ENCODE assay signal across 8 mouse cellular contexts in the genomic region with DNA sequence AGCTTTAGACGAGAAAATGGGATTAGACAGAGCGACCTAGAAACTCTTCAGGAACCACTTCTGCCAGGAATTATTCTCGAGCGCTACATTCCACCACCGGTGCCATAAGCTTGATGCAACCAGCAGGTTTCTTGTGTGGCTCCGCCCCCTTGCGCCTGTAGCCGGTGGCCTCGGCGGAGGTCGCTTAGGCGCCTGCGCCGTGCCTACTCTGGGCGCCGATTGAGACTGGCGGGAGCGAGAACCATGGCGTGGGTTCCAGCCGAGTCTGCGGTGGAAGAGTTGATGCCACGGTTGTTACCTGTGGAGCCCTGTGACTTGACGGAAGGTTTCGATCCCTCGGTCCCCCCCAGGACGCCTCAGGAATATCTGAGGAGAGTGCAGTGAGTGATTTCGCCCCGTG. TPM values are rescaled to one million over a fixed set of nuclear protein-coding genes. Genes with fewer than 3 reads are reported as not detected.
A peak's percentile ranks its signal among the peaks of the same experiment; 100 is the strongest.
DNase-seq lines count a peak whose midpoint lies in the region; ATAC-seq and TF ChIP-seq lines count a peak whose summit lies in the region.

Gemin2 (plus strand) TSS at position 160 of the 400 bp plus-strand sequence.

- DNase-seq in ES-CJ7 (ENCODE audit: low read depth, low spot score): peak; percentile 95
- DNase-seq in cerebellum, adult 11 months: peak; percentile 89
- DNase-seq in heart, postnatal 36 days: peak; percentile 88 to 89
- DNase-seq in layer of hippocampus, adult 2 months (ENCODE audit: low spot score in 2 of 2): peak; percentile 88 to 90
- peak; percentile 95 for DNase-seq in lung, embryonic 14.5 days
- DNase-seq in thymus, adult 2 months: peak; percentile 91

- peak; percentile 87 for TF ChIP-seq POLR2A in olfactory bulb, adult 2 months (IDR thresholded peaks at IDR 0.05; ENCODE audit: insufficient read depth, low read depth, low read length)
- TF ChIP-seq POLR2A in thymus, adult 2 months (IDR thresholded peaks at IDR 0.05; ENCODE audit: control insufficient read depth, extremely low read depth, insufficient read depth, low read length, poor library complexity): peak; percentile 93

- peaks cover 7% of the 10 kb centered on the region for H3K36me3 ChIP-seq in forebrain, embryonic 15.5 days
- peaks cover 15% of the 10 kb centered on the region; the same call in 1 of the 2 replicates for H3K36me3 ChIP-seq in lung, embryonic 14.5 days (ENCODE audit: insufficient read depth)
- H3K36me3 ChIP-seq in thymus, adult 2 months (ENCODE audit: control insufficient read depth, insufficient read depth, low read length): peaks cover 6% of the 10 kb centered on the region

- peak within 1 kb of the TSS; percentile 83 for H3K27ac ChIP-seq in forebrain, embryonic 15.5 days (replicated peaks)
- peak within 1 kb of the TSS; percentile 85 for H3K27ac ChIP-seq in layer of hippocampus, adult 2 months
- H3K27ac ChIP-seq in lung, embryonic 14.5 days (ENCODE audit: low read depth): peak within 1 kb of the TSS; percentile 89
- H3K27ac ChIP-seq in olfactory bulb, adult 2 months (ENCODE audit: insufficient read depth, low read depth, low read length): 0 out of 2 replicates have a peak within 1 kb of the TSS, but pooled peaks have one; percentile 36
- H3K27ac ChIP-seq in thymus, adult 2 months (ENCODE audit: control insufficient read depth, insufficient read depth, low read length): no peak within 1 kb of the TSS; the same call in 1 of the 2 replicates

- H3K4me3 ChIP-seq in forebrain, embryonic 15.5 days: peak within 1 kb of the TSS; percentile 97
- peak within 1 kb of the TSS; percentile 80 for H3K4me3 ChIP-seq in layer of hippocampus, adult 2 months
- H3K4me3 ChIP-seq in lung, embryonic 14.5 days (ENCODE audit: low read depth, low read length): peak within 1 kb of the TSS; percentile 78
- H3K4me3 ChIP-seq in olfactory bulb, adult 2 months (ENCODE audit: insufficient read depth, low read depth, low read length): peak within 1 kb of the TSS; percentile 89
- peak within 1 kb of the TSS; percentile 83 for H3K4me3 ChIP-seq in thymus, adult 2 months (ENCODE audit: control insufficient read depth, insufficient read depth, low read length)

- H3K4me2 ChIP-seq in forebrain, embryonic 15.5 days (replicated peaks): peak within 1 kb of the TSS; percentile 59
- peak within 1 kb of the TSS; percentile 90 for H3K4me2 ChIP-seq in lung, embryonic 14.5 days

- no peaks in the 10 kb centered on the region for H3K9me3 ChIP-seq in forebrain, embryonic 15.5 days
- no peaks in the 10 kb centered on the region for H3K9me3 ChIP-seq in lung, embryonic 14.5 days (ENCODE audit: low read depth, low read length)

- H3K27me3 ChIP-seq in forebrain, embryonic 15.5 days: no peaks in the 10 kb centered on the region
- H3K27me3 ChIP-seq in lung, embryonic 14.5 days (ENCODE audit: insufficient read depth, low read length): no peaks in the 10 kb centered on the region
- no peaks in the 10 kb centered on the region for H3K27me3 ChIP-seq in thymus, adult 2 months (ENCODE audit: control insufficient read depth, insufficient read depth, low read length)

- intact Hi-C loops in heart, postnatal 36 days (cut with DNase I): loop anchor here (2.0 to 5.0 kb wide), 3 partner anchors 54 to 204 kb away; partner anchors contain the start of genes Fbxo33 and Pnn

- ATAC-seq in forebrain, embryonic 15.5 days (replicated peaks): peak; percentile 71
- ATAC-seq in lung, embryonic 14.5 days (ENCODE audit: insufficient read depth): peak; percentile 67

- peaks cover 35% of the 10 kb centered on the region for H3K4me1 ChIP-seq in forebrain, embryonic 15.5 days
- peaks cover 14% of the 10 kb centered on the region; the same call in 1 of the 2 replicates for H3K4me1 ChIP-seq in lung, embryonic 14.5 days (ENCODE audit: insufficient read depth)
- H3K4me1 ChIP-seq in olfactory bulb, adult 2 months (ENCODE audit: control insufficient read depth, insufficient read depth, low read length): 0 out of 2 replicates have a peak, but pooled peaks cover 5% of the 10 kb centered on the region
- H3K4me1 ChIP-seq in thymus, adult 2 months (replicated peaks; ENCODE audit: control insufficient read depth, insufficient read depth, low read length): no peaks in the 10 kb centered on the region

- TF ChIP-seq CTCF in layer of hippocampus, adult 2 months (conservative IDR thresholded peaks at IDR 0.05): peak; percentile 45
- TF ChIP-seq CTCF in lung, embryonic 14.5 days (IDR thresholded peaks at IDR 0.05; ENCODE audit: low read depth): peak; percentile 37
- peak; percentile 7; the same call in 1 of the 2 replicates for TF ChIP-seq CTCF in olfactory bulb, adult 2 months (IDR thresholded peaks at IDR 0.05; ENCODE audit: insufficient read depth, low read depth, low read length)
- TF ChIP-seq CTCF in thymus, adult 2 months (IDR thresholded peaks at IDR 0.05; ENCODE audit: borderline replicate concordance, control insufficient read depth, extremely low read depth, insufficient read depth, low read length, poor library complexity): peak; percentile 59; the same call in 1 of the 2 replicates

- H3K9ac ChIP-seq in forebrain, embryonic 15.5 days (replicated peaks): peak within 1 kb of the TSS; percentile 56
- peak within 1 kb of the TSS; percentile 74 for H3K9ac ChIP-seq in lung, embryonic 14.5 days

- WGBS in forebrain, embryonic 15.5 days: 0% methylated on average over 28 of the region's 28 CpGs
- WGBS in lung, embryonic 14.5 days: under 1% methylated on average over 28 of the region's 28 CpGs
- under 1% methylated on average over 28 of the region's 28 CpGs for WGBS in olfactory bulb, adult 2 months
- under 1% methylated on average over 28 of the region's 28 CpGs for WGBS in thymus, adult 2 months

RNA-seq across cellular contexts. Expression of gene Gemin2, which starts in this region (rescaled TPM):
- polyA plus RNA-seq in forebrain, embryonic 15.5 days (2015; fragmentation: Nextera tagmentation; extraction: Ambion mirVana): 15.7 TPM in 2 replicates
- total RNA-seq in heart, postnatal 36 days (2021): 1 to 10 TPM; 6.2 to 6.5 TPM
- 10 to 100 TPM in 1 of 2 experiments, 1 to 10 TPM in 1; 9.2 to 10.9 TPM for total RNA-seq in layer of hippocampus, adult 2 months (2021)
- 27.4 and 27.7 TPM in 2 replicates for polyA plus RNA-seq in lung, embryonic 14.5 days (2014; fragmentation: Nextera tagmentation; extraction: Ambion mirVana)
- polyA plus RNA-seq in olfactory bulb, adult 2 months (2012; ENCODE audit: insufficient read depth, insufficient read length, low replicate concordance, missing spikeins): not detected in 2 replicates
- polyA plus RNA-seq in thymus, adult 2 months (2012; rRNA removed): 5.2 and 5.9 TPM in 2 replicates

Comparison
In these comparisons a context has a peak if more than half of its experiments do, and no peak if none do; other contexts are left out.
1. CTCF ChIP-seq: peak in every context shown above with its lines; median percentile 59 in thymus, adult 2 months; 45 in layer of hippocampus, adult 2 months; 37 in lung, embryonic 14.5 days; 7 in olfactory bulb, adult 2 months.